Mouse (Mus musculus): Measurements from ENCODE around the gene 4930579F01Rik. TPM values are rescaled to one million over a fixed set of nuclear protein-coding genes. Genes with fewer than 3 reads are reported as not detected.

Gene 4930579F01Rik
- polyA plus RNA-seq, 1 experiment from 2014 or later, result not detected

DNA sequence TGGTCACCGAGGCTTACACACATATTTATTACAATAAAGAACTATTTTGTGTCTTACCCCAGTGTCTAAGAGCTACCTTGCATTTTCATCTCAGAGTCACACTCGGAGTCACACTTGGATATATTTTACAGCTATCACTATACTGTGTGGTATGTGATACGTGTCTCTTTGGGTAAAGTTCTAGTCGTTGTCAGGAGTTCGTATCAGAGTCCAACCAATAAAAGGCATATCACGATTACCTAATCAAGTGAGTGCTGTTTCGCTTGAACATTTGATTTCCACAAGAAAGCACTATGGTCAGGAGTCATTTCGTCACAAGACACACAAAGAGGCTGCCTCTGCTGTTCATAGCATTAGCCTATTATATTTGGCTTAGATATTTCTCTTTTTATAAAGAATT lies 60.2 kb downstream of the 4930579F01Rik start:
- H3K9ac ChIP-seq (ENCODE audit: low read length), result no peak overlapping the region
- no peaks in the 10 kb centered on the region for H3K9me3 ChIP-seq (replicated peaks; ENCODE audit: control insufficient read depth, low read length)
- no peaks in the 10 kb centered on the region for H3K27me3 ChIP-seq (replicated peaks; ENCODE audit: control insufficient read depth, insufficient read depth, low read length)
- WGBS, result 92% methylated on average over 8 of the region's 8 CpGs
- H3K36me3 ChIP-seq (ENCODE audit: control insufficient read depth, insufficient read depth, low read length), result no peaks in the 10 kb centered on the region
- H3K4me1 ChIP-seq (ENCODE audit: control insufficient read depth, insufficient read depth, low read length), result no peaks in the 10 kb centered on the region
- no peak overlapping the region for H3K27ac ChIP-seq (ENCODE audit: low read depth, low read length)
- ATAC-seq (no peak), DNase-seq (ENCODE audit: low spot score) (no peak)
- H3K4me3 ChIP-seq (ENCODE audit: low read depth, low read length), result no peak overlapping the region
- no peak overlapping the region for H3K4me2 ChIP-seq (ENCODE audit: low read length)

DNA sequence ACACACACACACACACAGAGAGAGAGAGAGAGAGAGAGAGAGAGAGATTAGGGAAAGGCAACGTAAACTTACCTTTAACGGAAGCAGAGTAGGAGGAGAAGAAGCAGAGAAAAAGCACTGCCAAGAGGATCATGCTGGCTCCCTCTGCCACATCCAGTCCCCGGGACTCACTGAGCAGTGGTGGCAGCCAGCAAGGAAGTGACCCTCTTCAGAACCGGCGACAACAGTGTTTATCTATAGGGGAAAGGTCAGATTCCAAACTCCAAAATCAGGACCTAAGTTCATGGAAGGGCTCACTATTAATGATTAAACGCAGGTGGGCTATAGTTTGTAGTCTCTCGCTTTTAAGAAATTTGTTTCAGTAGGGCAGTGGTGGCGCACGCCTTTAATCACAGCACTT lies 62.5 kb downstream of the 4930579F01Rik start:
- no peak overlapping the region for H3K4me2 ChIP-seq (ENCODE audit: low read length)
- no peak overlapping the region for H3K9ac ChIP-seq (ENCODE audit: low read length)
- no peak overlapping the region for H3K4me3 ChIP-seq (ENCODE audit: low read depth, low read length)
- ATAC-seq, result no peak
- H3K36me3 ChIP-seq (ENCODE audit: control insufficient read depth, insufficient read depth, low read length), result no peaks in the 10 kb centered on the region
- no peak overlapping the region for H3K27ac ChIP-seq (ENCODE audit: low read depth, low read length)
- no peak for DNase-seq (ENCODE audit: low spot score)
- no peaks in the 10 kb centered on the region for H3K9me3 ChIP-seq (replicated peaks; ENCODE audit: control insufficient read depth, low read length)
- 65% methylated on average over 9 of the region's 9 CpGs for WGBS
- no peaks in the 10 kb centered on the region for H3K27me3 ChIP-seq (replicated peaks; ENCODE audit: control insufficient read depth, insufficient read depth, low read length)
- no peaks in the 10 kb centered on the region for H3K4me1 ChIP-seq (ENCODE audit: control insufficient read depth, insufficient read depth, low read length)

DNA sequence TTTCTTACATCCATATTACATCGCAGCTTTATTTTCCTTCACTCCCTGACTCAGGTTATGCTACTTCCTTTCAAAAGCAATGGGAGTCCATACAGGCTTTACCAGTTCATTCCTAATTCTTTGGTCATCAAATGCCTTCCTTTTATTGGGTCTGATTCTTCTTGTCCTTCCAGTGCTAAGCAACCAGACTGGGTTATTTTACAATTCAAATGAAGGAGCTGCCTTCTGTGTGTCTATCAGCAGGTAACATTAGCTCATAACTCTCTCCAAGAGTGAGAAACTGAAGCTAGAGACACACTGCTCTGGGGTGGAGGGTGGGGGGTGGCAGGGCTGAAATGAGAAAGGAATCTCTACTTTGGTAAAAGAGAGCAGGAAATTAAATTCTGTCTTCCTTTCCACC lies 62.9 kb downstream of the 4930579F01Rik start:
- Histone ChIP-seq H3K27me3 (replicated peaks; ENCODE audit: control insufficient read depth, insufficient read depth, low read length) (no peaks in the 10 kb centered on the region), H3K9me3 (replicated peaks; ENCODE audit: control insufficient read depth, low read length) (no peaks in the 10 kb centered on the region), H3K9ac (ENCODE audit: low read length) (no peak overlapping the region), H3K4me2 (ENCODE audit: low read length) (no peak overlapping the region), H3K4me1 (ENCODE audit: control insufficient read depth, insufficient read depth, low read length) (no peaks in the 10 kb centered on the region), H3K27ac (ENCODE audit: low read depth, low read length) (no peak overlapping the region; the same call in 1 of the 2 replicates), H3K4me3 (ENCODE audit: low read depth, low read length) (no peak overlapping the region), H3K36me3 (ENCODE audit: control insufficient read depth, insufficient read depth, low read length) (no peaks in the 10 kb centered on the region)
- peak; percentile 40; the same call in 1 of the 2 replicates for ATAC-seq
- 41% methylated on average over 1 of the region's 1 CpGs for WGBS
- peak; percentile 23 for DNase-seq (ENCODE audit: low spot score)

DNA sequence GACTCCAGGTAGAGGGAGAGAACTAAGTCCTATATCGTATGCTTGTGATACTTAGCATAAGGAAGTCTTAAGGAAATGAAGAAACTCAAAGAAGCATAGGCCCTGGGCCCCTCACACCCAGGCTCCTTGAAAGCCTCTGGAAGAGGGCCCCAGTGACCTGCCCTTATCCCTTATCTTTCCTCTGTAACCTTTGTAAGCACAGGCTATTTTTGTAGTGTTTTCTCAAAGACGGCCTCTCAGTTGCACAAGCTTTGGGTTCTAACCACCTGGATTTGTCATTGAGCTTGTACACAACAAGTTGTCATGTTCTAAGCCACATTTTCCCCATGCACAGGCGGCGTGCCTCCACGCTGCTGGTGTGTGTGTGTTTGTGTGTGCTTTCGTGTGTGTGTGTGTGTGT lies 64.5 kb downstream of the 4930579F01Rik start:
- no peak overlapping the region for H3K27ac ChIP-seq (ENCODE audit: low read depth, low read length)
- no peaks in the 10 kb centered on the region for H3K36me3 ChIP-seq (ENCODE audit: control insufficient read depth, insufficient read depth, low read length)
- no peak overlapping the region for H3K9ac ChIP-seq (ENCODE audit: low read length)
- H3K4me1 ChIP-seq (ENCODE audit: control insufficient read depth, insufficient read depth, low read length), result no peaks in the 10 kb centered on the region
- ATAC-seq (no peak), DNase-seq (ENCODE audit: low spot score) (no peak)
- H3K4me2 ChIP-seq (ENCODE audit: low read length), result no peak overlapping the region
- H3K4me3 ChIP-seq (ENCODE audit: low read depth, low read length), result no peak overlapping the region
- H3K27me3 ChIP-seq (replicated peaks; ENCODE audit: control insufficient read depth, insufficient read depth, low read length), result no peaks in the 10 kb centered on the region
- H3K9me3 ChIP-seq (replicated peaks; ENCODE audit: control insufficient read depth, low read length), result no peaks in the 10 kb centered on the region
- WGBS, result 94% methylated on average over 6 of the region's 6 CpGs

DNA sequence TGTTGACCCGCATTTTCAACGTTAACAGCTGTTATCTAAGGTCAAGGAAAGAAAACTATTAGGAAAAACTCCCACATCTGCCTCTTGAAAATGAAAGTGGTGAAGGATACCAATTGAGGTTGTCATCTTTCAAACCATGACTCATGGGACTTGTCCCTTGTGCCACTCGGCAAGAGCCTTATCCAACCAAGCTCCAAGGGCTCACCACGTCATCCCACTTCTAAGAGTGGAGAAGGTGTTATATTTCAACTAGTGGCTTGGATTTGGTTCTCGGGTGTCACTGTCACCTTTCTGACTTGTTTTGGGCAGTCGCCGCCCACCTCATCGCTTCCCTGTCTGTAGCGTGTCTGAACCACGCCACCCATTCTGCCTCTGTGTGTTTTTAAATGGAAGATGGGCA lies 69.8 kb downstream of the 4930579F01Rik start:
- Histone ChIP-seq H3K4me1 (ENCODE audit: control insufficient read depth, insufficient read depth, low read length) (no peaks in the 10 kb centered on the region), H3K4me3 (ENCODE audit: low read depth, low read length) (no peak overlapping the region), H3K9me3 (replicated peaks; ENCODE audit: control insufficient read depth, low read length) (no peaks in the 10 kb centered on the region), H3K36me3 (ENCODE audit: control insufficient read depth, insufficient read depth, low read length) (no peaks in the 10 kb centered on the region), H3K27ac (ENCODE audit: low read depth, low read length) (no peak overlapping the region), H3K9ac (ENCODE audit: low read length) (no peak overlapping the region), H3K4me2 (ENCODE audit: low read length) (no peak overlapping the region), H3K27me3 (replicated peaks; ENCODE audit: control insufficient read depth, insufficient read depth, low read length) (no peaks in the 10 kb centered on the region)
- ATAC-seq (no peak), DNase-seq (ENCODE audit: low spot score) (no peak)
- WGBS, result 92% methylated on average over 10 of the region's 10 CpGs

DNA sequence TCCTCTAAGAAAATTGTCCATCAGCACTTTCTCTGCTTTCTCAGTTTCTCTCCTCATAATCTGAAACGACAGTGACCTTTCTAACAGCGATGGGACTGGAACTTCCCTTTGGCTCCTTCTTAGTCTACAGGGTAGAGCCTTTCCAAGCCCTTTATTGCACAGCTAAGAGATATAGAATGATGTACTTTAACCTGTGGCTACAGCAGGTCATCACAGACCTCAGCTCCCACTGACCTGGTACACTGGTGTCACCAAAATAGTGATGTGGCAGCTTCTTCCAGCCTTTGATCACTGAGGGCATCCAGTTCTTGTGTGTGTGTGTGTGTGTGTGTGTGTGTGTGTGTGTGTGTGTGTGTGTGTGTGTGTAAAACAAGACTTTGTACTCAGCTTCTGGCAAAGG lies 72.2 kb downstream of the 4930579F01Rik start:
- Histone ChIP-seq H3K36me3 (ENCODE audit: control insufficient read depth, insufficient read depth, low read length) (no peaks in the 10 kb centered on the region), H3K4me2 (ENCODE audit: low read length) (no peak overlapping the region), H3K9ac (ENCODE audit: low read length) (no peak overlapping the region), H3K27me3 (replicated peaks; ENCODE audit: control insufficient read depth, insufficient read depth, low read length) (no peaks in the 10 kb centered on the region), H3K4me3 (ENCODE audit: low read depth, low read length) (no peak overlapping the region), H3K9me3 (replicated peaks; ENCODE audit: control insufficient read depth, low read length) (no peaks in the 10 kb centered on the region), H3K27ac (ENCODE audit: low read depth, low read length) (no peak overlapping the region), H3K4me1 (ENCODE audit: control insufficient read depth, insufficient read depth, low read length) (no peaks in the 10 kb centered on the region)
- no peak for DNase-seq (ENCODE audit: low spot score)
- ATAC-seq, result no peak
- 94% methylated on average over 2 of the region's 2 CpGs for WGBS

DNA sequence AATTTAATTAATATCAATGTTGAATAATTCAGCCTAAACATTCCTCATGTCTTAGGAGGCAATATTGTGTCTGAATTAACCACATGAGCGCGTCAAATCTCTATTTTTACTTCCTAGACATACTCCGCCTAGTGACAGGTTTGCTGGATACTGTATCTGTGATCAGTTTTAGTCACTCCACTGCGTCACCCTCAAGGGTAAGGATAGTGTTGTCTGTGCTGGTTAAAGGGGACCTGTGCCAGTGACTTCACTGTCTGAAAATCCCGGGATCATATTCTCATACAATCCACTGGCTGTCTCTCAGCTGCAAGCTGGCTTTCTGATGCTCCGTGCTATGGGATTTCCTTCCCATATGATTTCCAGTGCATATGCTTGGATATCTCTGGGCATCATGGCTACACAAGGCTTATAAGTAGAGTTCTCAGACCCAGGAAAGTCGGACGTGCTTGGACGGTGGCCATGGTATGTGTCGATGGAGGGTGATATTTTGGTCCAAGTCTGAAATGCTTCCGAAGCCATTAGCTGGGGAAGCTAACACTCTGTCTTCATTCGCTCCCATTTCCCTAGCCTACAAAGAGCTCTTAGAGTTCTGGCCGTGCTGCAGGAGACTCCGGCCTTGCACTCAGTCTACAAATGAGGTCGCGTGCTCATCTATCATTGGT lies 74.0 kb downstream of the 4930579F01Rik start:
- WGBS, result 97% methylated on average over 16 of the region's 16 CpGs
- no peaks in the 10 kb centered on the region for H3K9me3 ChIP-seq (replicated peaks; ENCODE audit: control insufficient read depth, low read length)
- DNase-seq (ENCODE audit: low spot score) (no peak), ATAC-seq (no peak)
- H3K4me1 ChIP-seq (ENCODE audit: control insufficient read depth, insufficient read depth, low read length), result no peaks in the 10 kb centered on the region
- H3K9ac ChIP-seq (ENCODE audit: low read length), result no peak overlapping the region
- no peak overlapping the region for H3K27ac ChIP-seq (ENCODE audit: low read depth, low read length)
- H3K4me2 ChIP-seq (ENCODE audit: low read length), result no peak overlapping the region
- H3K4me3 ChIP-seq (ENCODE audit: low read depth, low read length), result no peak overlapping the region
- no peaks in the 10 kb centered on the region for H3K27me3 ChIP-seq (replicated peaks; ENCODE audit: control insufficient read depth, insufficient read depth, low read length)
- no peaks in the 10 kb centered on the region for H3K36me3 ChIP-seq (ENCODE audit: control insufficient read depth, insufficient read depth, low read length)

DNA sequence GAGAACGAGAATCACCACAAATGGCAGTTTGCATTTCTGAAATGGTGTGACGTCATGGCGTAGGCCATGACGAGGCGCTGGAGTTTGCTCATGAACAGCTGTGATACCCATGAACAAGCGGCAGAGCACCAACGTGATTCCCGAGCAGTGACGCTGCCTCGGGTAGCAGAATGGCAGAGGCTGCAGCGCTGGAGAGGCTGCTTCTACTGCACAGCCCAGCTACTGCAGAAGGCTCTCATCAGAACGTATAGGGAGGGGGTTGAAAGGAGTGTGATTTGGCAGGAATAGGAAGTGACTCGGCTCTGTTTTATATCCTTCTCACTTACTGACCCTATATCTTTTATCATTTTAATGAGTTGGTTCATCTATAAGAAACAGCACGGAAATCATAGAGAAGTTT lies 74.8 kb downstream of the 4930579F01Rik start:
- Histone ChIP-seq H3K9ac (ENCODE audit: low read length) (no peak overlapping the region), H3K4me2 (ENCODE audit: low read length) (no peak overlapping the region), H3K4me3 (ENCODE audit: low read depth, low read length) (no peak overlapping the region), H3K27me3 (replicated peaks; ENCODE audit: control insufficient read depth, insufficient read depth, low read length) (no peaks in the 10 kb centered on the region), H3K36me3 (ENCODE audit: control insufficient read depth, insufficient read depth, low read length) (no peaks in the 10 kb centered on the region), H3K27ac (ENCODE audit: low read depth, low read length) (no peak overlapping the region), H3K4me1 (ENCODE audit: control insufficient read depth, insufficient read depth, low read length) (no peaks in the 10 kb centered on the region), H3K9me3 (replicated peaks; ENCODE audit: control insufficient read depth, low read length) (no peaks in the 10 kb centered on the region)
- ATAC-seq (no peak), DNase-seq (ENCODE audit: low spot score) (no peak)
- WGBS, result 81% methylated on average over 14 of the region's 14 CpGs

DNA sequence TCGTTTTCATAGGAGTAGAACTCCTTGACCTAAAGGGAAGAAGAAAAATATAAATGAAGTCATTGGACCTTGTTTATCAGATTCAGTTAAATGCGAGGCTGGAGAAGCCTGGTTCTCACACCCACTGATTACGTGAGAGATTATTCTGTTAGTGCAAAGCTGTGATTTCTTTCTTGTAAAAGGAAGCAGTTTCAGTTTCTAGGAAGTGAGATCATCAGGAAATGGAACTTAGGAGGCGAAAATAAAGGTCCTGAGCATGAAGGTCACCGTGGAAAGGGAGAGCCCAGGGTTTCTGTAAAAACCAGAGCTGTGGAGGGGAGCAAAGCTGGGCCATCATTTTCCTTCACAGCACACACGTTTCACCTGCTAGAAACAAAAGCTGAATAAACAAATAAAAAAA lies 75.2 kb downstream of the 4930579F01Rik start:
- Histone ChIP-seq H3K36me3 (ENCODE audit: control insufficient read depth, insufficient read depth, low read length) (no peaks in the 10 kb centered on the region), H3K4me1 (ENCODE audit: control insufficient read depth, insufficient read depth, low read length) (no peaks in the 10 kb centered on the region), H3K4me3 (ENCODE audit: low read depth, low read length) (no peak overlapping the region), H3K4me2 (ENCODE audit: low read length) (no peak overlapping the region), H3K9me3 (replicated peaks; ENCODE audit: control insufficient read depth, low read length) (no peaks in the 10 kb centered on the region), H3K27ac (ENCODE audit: low read depth, low read length) (no peak overlapping the region), H3K27me3 (replicated peaks; ENCODE audit: control insufficient read depth, insufficient read depth, low read length) (no peaks in the 10 kb centered on the region), H3K9ac (ENCODE audit: low read length) (no peak overlapping the region)
- ATAC-seq (no peak), DNase-seq (ENCODE audit: low spot score) (no peak)
- 78% methylated on average over 6 of the region's 6 CpGs for WGBS

Measured in forebrain, embryonic 14.5 days (tissue).